Mouse (Mus musculus): ENCODE data around the gene Chst11.

DNA sequence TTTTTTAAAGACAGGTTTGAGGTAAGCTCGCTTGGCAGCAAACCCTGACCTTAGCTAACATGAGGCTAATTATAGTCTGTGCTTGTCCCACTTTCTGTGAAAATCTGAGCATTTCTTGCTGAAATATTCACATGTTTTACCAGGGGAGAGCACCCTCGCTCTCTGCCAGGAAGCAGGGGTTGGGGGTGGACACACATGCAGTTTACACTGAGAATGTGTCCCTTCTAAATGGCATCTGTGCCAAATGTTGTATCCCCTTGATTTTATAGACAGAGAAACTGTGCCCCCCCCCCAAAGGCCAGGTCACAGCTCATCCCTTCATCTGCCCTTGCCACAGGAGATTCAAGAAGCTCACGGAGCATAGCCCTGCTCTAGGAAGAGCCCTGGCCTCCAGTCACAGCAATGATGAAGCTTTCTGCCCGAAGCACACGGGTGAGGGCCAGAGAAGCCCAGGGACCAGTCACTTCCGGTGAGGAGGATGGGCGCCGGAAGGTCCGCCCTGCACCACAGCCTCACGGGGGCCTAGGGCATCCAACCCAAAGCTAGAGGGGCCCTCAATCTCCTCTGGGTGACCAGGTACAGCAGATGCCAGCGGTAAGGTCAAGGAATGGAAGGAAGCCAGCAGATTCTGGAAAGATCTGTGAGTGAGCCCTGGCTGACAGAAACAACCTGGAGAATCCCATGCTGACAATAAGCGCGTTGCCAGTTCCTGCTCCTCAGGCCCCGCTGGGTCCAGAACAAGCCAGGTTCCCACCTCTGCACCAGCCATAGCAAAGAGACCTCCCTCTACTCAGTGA lies 217.8 kb downstream of the Chst11 start:
- TF ChIP-seq POLR2A (IDR thresholded peaks at IDR 0.05; ENCODE audit: control insufficient read depth in 1 of 2, insufficient read depth in 1 of 2, low read depth in 1 of 2, low read length in 2 of 2, poor library complexity in 1 of 2) (no peak), CTCF (IDR thresholded peaks at IDR 0.05 in 2 of 3, conservative IDR thresholded peaks at IDR 0.05 in 1 of 3; ENCODE audit: control insufficient read depth in 1 of 3, insufficient read depth in 1 of 3, low read depth in 2 of 3, low read length in 3 of 3, poor library complexity in 1 of 3, severe bottlenecking in 1 of 3) (no peak), JUND (IDR thresholded peaks at IDR 0.05; ENCODE audit: low read depth, low read length) (no peak)
